Mouse (Mus musculus) telencephalon, adult 2 months (tissue): ENCODE measurements around the gene Pbx1.

Experiments used
- DNase-seq: peaks from one replicate; pipeline ENCODE4 v3.0.0-alpha.2; 2011; ENCODE audit warnings: low read depth, low spot score

Pbx1 gene

GRCm38 (mm10) chr1:168088680-168089079 lies 343.4 kb downstream of the Pbx1 start:
- DNase-seq: no peak

GRCm38 (mm10) chr1:168079394-168079767 lies 352.7 kb downstream of the Pbx1 start:
- DNase-seq: no peak

DNA sequence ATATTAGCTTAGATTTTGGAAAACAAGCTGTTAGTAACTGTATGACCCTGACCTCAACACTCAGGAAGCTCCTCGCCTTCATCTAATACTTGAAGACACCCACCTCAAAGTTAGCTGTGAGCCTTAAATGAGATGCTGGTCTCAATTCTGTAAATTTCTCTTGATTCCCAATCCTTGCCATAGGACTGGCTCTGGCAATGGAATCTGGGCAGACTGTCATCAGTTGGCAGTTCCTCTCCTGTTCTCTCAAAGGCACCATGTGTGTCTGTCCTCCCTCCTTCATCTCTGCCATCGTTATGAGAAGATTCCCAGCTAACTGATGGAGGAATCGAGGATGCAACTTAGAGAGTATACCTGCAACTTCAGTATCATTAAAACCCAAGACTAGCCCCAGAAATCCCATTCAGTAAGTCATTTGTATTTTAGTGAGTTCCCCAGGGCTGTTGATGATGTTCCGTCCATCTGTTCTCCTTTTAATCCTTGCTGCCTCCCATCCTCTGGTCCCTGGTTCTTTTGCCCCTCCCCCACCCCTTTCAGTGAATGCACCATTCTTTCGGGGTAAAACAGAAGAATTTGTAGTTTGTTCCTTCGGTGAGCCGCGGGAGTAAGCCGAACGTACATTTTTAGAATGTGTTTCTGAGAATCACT lies 353.2 kb downstream of the Pbx1 start:
- DNase-seq: no peak

GRCm38 (mm10) chr1:168071974-168072373 lies 360.1 kb downstream of the Pbx1 start:
- no peak for DNase-seq

DNA sequence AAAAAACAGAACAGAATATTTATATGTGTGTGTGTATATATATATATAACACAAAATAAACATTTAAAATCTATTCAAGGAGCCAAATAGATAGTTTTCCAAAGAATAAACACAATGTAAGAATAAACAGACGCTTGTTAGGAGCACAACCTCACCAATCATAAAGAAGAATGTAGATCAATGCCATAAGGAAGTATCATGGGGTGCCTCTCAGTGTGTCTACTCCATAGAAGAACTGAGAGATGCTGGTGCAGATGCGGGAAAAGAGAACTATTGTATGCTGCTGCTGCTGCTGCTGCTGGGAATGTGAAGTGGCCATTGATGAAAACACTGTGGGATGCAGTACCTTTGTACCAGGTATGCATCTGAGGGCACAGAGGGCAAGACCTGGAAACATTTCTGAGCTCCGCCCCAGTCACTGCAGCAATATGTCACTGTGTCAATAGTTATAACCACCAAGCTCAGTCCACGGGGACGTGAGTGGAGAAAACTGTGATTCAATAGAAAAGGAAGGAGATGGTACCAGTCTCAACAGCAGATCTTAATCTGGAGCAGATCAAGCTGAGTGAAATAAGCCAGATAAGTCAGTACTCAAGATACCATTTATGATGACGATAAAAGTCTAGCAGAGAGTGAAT lies 361.7 kb downstream of the Pbx1 start:
- no peak for DNase-seq

GRCm38 (mm10) chr1:168069740-168070139 lies 362.3 kb downstream of the Pbx1 start:
- no peak for DNase-seq
